Mouse (Mus musculus): ENCODE data around the gene Tnnt2.

GRCm38 (mm10) chr1:135828918-135829317 is 7.2 kb upstream of the Tnnt2 start:
- TF ChIP-seq CTCF (IDR thresholded peaks at IDR 0.05; ENCODE audit: borderline replicate concordance, insufficient read depth, low read depth, low read length) (no peak), POLR2A (IDR thresholded peaks at IDR 0.05; ENCODE audit: borderline replicate concordance, insufficient read depth, low read length) (no peak)

Measured in cerebellum, adult 2 months (tissue).